Mouse (Mus musculus) ES-E14 (cell line): Measurements from ENCODE around the gene Lpgat1.

Experiments used
- CHD2 ChIP-seq: IDR thresholded peaks from 2 replicates; pipeline ENCODE4 v1.6.1; 2014; ENCODE audit warnings: mild to moderate bottlenecking, low read depth, low read length, inconsistent platforms
- HCFC1 ChIP-seq: IDR thresholded peaks from 2 replicates; pipeline ENCODE4 v1.6.1; 2012; ENCODE audit warnings: low read length, inconsistent platforms, borderline replicate concordance; ENCODE audit not compliant: insufficient read depth
- MAFK ChIP-seq: IDR thresholded peaks from 2 replicates; pipeline ENCODE4 v1.6.1; 2014; ENCODE audit warnings: mild to moderate bottlenecking, low read depth, low read length, inconsistent platforms; ENCODE audit not compliant: insufficient read depth
- ZC3H11A ChIP-seq: IDR thresholded peaks from 2 replicates; pipeline ENCODE4 v1.6.1; 2012; ENCODE audit warnings: low read depth, mild to moderate bottlenecking, inconsistent platforms, low read length, borderline replicate concordance
- ZNF384 ChIP-seq: IDR thresholded peaks from 2 replicates; pipeline ENCODE4 v1.6.1; 2012; ENCODE audit warnings: low read depth, low read length, inconsistent platforms

- TF ChIP-seq CHD2 (no peak), ZC3H11A (no peak), ZNF384 (no peak), MAFK (no peak), HCFC1 (no peak)
These were observed 36.0 kb upstream of the Lpgat1 start for GRCm38 (mm10) chr1:191681633-191682032.
